Mouse (Mus musculus) CD8-positive naive resting alpha-beta T cell, adult 2 months (primary cell): ENCODE data around the gene Polr1d.

Experiments
- DNase-seq, 2 experiments: peaks; one replicate each; pipeline ENCODE4 v3.0.0; 2022; ENCODE audit warnings: low read depth in 2 of 2, low spot score in 2 of 2

The Polr1d gene

GRCm38 (mm10) chr5:147134341-147135088 lies 57.7 kb downstream of the Polr1d start:
- DNase-seq: no peak

- no peak for DNase-seq
Observed at GRCm38 (mm10) chr5:147135089-147135446, 58.2 kb downstream of the Polr1d start.

- DNase-seq: no peak
Observed at GRCm38 (mm10) chr5:147135994-147136393, 59.1 kb downstream of the Polr1d start.

DNA sequence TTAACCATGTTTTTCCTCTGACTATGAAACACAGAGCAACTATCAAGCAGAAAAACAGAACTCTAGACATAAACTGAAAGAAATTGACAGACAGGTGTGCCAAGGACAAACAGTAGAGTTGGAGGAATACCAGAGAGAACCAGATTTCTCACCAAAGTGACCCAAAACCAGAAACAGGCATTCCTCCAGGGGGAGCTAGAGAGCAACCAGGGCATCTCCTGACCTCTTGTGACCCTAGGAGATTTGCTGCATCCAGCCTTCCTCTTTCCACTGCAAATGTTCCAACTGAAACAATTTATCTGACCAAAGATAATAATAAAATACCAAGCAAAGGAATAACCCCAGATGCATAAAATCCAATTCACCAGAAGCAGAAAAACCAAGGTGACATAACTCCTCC lies 70.5 kb downstream of the Polr1d start:
- DNase-seq: peak in 1 of 2 experiments; percentile 8

DNA sequence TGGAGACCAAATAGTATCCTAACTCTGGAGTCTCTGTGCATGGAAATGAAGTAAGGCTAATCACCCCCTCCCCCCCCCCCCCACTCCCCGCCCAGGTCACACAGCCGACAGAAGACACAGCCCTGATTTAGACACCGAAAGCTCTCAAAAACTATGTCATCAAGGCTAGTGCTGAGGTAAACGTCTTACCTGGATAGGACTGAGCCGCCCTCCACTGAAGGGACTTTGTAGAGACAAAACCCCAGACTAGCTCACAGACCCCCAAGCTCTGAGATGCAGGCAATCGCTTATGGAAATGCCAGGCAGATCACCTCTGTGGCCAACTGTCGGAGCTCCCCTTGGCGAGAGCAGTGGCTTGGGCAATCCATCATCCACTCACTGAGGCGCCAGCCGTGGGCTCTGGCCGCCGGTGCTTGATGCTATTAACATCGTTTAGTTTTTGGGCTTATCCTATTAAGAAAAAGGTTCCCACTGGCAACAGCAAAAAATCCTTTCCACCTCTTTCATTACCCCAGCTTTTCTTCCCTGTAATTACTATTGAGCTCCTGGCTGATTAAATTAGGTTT lies 78.0 kb downstream of the Polr1d start:
- no peak for DNase-seq

DNA sequence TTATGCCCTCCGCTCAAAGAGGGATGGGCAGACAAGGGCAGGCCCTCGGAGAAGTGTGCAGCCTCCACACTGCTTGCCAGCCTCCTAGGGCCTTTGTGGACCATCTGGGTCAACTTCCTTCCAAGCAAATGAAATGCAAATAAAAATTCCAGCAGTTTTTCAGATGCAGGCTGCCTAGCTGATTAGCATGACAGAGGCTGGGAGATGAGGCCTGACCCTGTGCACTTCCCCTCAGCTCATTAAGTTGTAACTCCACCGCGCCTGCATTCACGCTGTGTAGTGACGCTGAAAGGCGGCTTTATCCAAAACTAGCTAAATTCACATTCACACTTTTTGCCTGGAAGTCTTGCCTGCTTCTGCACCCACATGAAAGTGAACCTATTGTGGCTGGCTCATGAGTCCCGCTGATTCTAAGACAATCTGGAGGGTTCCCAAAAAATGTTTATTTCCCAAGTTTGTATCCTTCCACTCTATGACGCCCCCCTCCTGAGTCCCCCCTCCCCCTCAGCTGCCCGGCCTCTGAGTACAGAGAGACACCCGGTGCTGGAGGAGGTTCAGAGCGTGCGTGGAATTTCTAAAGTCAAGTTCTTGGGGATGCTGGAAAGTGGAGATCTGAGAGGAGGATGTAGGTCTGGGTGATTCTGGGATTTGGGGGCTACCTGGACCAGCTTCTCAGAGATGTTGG lies 78.7 kb downstream of the Polr1d start:
- no peak for DNase-seq

DNA sequence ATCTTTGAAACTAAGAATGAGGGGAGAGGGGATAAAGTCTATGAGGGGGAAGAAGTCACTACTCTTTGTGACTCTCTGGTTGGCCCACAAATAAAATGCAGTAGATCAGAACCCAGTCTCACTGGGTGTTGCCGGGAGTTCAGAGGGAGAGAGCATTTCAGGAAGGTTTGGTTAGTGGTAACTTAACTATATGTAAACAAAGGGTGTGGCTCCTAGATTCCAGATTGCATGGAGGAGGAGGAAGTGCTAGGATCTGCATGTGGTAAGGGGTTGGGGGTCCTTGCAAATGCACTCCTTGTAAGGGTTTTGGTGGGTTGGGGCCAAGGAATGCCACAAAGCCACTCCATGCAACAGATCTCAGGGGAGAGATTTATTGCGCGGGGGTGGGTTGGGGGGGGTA lies 79.5 kb downstream of the Polr1d start:
- DNase-seq: no peak

DNA sequence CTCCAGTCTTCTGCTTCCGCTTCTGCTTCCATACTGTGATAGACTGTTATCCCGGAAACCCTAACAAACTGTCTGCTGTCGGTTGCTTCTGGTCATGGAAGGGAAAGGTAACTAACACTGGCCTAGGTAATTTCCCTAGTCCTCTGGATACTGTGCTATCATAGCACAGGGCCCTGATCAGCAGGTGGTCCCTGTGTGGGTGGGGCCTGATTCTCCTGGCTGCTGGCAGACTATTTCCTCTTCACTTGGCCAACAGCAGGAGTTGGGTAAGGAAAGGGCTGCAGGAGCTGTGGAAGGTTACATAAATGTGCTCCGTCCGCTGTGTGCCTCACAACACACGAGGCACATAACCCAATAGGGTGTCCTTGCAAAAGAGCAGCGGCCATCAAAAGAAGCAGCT lies 80.6 kb downstream of the Polr1d start:
- no peak for DNase-seq

DNA sequence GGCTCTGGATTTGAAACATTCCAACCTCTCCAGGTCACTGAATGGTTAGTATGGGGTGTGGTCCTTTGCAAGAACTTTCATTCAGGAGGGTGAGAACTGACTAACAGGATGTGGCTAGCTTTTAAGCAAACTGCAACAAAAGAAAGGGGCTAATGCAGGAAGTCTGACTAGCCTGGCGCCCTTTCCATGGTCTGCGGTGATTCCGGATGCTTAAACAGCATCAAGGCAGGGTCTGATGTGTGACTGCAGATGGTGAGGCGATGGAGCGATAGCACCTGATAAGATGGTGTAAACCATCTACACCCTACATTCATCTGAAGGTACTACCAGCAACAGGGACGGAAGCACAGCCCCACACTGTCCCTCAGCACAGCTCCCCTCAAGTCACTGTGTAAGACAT lies 82.5 kb downstream of the Polr1d start:
- peak; percentile 35 to 47 for DNase-seq

- no peak for DNase-seq
Observed at GRCm38 (mm10) chr5:147159792-147160191, 82.9 kb downstream of the Polr1d start.
